Mouse (Mus musculus) CH12.LX (cell line): ENCODE data around the gene Bms1. TPM values are rescaled to one million over a fixed set of nuclear protein-coding genes. Genes with fewer than 3 reads are reported as not detected.

ENCODE experiments used
- DNase-seq: peaks from one replicate; pipeline ENCODE4 v3.0.0-alpha.2; 2013; ENCODE audit errors: extremely low read depth
- H3K27ac ChIP-seq: 2 replicates; pipeline ENCODE4 v1.5.1; 2012; ENCODE audit warnings: low read depth, mild to moderate bottlenecking, control low read depth, moderate library complexity; ENCODE audit not compliant: insufficient read depth
- H3K27me3 ChIP-seq: replicated peaks from 2 replicates; pipeline ENCODE3; 2012; ENCODE audit warnings: inconsistent platforms
- H3K36me3 ChIP-seq, 2 experiments: replicated peaks in 1 of 2; 2 replicates each; pipeline versions ENCODE3 to v1.6.1; 2012; ENCODE audit warnings: inconsistent platforms in 1 of 2, low read length in 1 of 2, mild to moderate bottlenecking in 1 of 2, mixed read lengths in 1 of 2, moderate library complexity in 1 of 2; ENCODE audit not compliant: control insufficient read depth in 1 of 2, insufficient read depth in 1 of 2
- H3K4me1 ChIP-seq, 2 experiments: 2 replicates each; pipeline ENCODE4 v1.6.1; 2012; ENCODE audit warnings: inconsistent platforms in 1 of 2, moderate library complexity in 1 of 2; ENCODE audit not compliant: insufficient read depth in 2 of 2, control insufficient read depth in 1 of 2
- H3K4me2 ChIP-seq: 2 replicates; pipeline ENCODE4 v1.6.1; 2012; ENCODE audit warnings: low read depth, mild to moderate bottlenecking, control low read depth; ENCODE audit not compliant: poor library complexity, insufficient read depth, severe bottlenecking
- H3K4me3 ChIP-seq, 3 experiments: fragments of 150-350 bp in 1 of 3; sonication (generic) in 1 of 3; replicated peaks in 1 of 3; 2 replicates each; pipeline versions ENCODE3 to v1.5.1; 2011 to 2012; ENCODE audit warnings: low read depth in 2 of 3, low read length in 2 of 3, mild to moderate bottlenecking in 2 of 3, moderate library complexity in 2 of 3, control low read depth in 1 of 3, improper control_type of control experiment in 1 of 3, inconsistent platforms in 1 of 3, mixed read lengths in 1 of 3; ENCODE audit not compliant: poor library complexity in 1 of 3
- H3K79me2 ChIP-seq: replicated peaks from 2 replicates; pipeline ENCODE4 v1.6.1; 2012; ENCODE audit warnings: mild to moderate bottlenecking, moderate library complexity; ENCODE audit not compliant: control insufficient read depth, poor library complexity, insufficient read depth, severe bottlenecking; ENCODE audit errors: extremely low read depth
- H3K9ac ChIP-seq: 2 replicates; pipeline ENCODE4 v1.6.1; 2012; ENCODE audit warnings: low read depth, mild to moderate bottlenecking, control low read depth, moderate library complexity; ENCODE audit not compliant: insufficient read depth
- H3K9me3 ChIP-seq: replicated peaks from 2 replicates; pipeline ENCODE3; 2012; ENCODE audit warnings: low read length, inconsistent platforms, mixed read lengths
- CTCF ChIP-seq, 2 experiments: IDR thresholded peaks in 1 of 2; conservative IDR thresholded peaks in 1 of 2; 2 replicates each; pipeline ENCODE4 v1.5.1; 2011 to 2012; ENCODE audit warnings: low read depth in 2 of 2, low read length in 2 of 2, improper control_type of control experiment in 1 of 2, inconsistent platforms in 1 of 2, mild to moderate bottlenecking in 1 of 2, moderate library complexity in 1 of 2
- E2F4 ChIP-seq: IDR thresholded peaks from 2 replicates; pipeline ENCODE4 v1.6.1; 2011; ENCODE audit warnings: low read depth, low read length, improper control_type of control experiment; ENCODE audit not compliant: insufficient replicate concordance
- ELF1 ChIP-seq: IDR thresholded peaks from 2 replicates; pipeline ENCODE4 v1.6.1; 2014; ENCODE audit warnings: low read depth, mild to moderate bottlenecking, inconsistent platforms, low read length, improper control_type of control experiment
- EP300 ChIP-seq: IDR thresholded peaks from 2 replicates; pipeline ENCODE4 v1.6.1; 2011; ENCODE audit warnings: low read length, improper control_type of control experiment
- GABPA ChIP-seq: IDR thresholded peaks from 2 replicates; pipeline ENCODE4 v1.6.1; 2012; ENCODE audit warnings: low read depth, low read length, improper control_type of control experiment, inconsistent platforms; ENCODE audit not compliant: insufficient replicate concordance
- HCFC1 ChIP-seq: IDR thresholded peaks from 2 replicates; pipeline ENCODE4 v1.6.1; 2012; ENCODE audit warnings: low read depth, mild to moderate bottlenecking, inconsistent platforms, low read length, improper control_type of control experiment
- IRF4 ChIP-seq: IDR thresholded peaks from 2 replicates; pipeline ENCODE4 v1.6.1; 2014; ENCODE audit warnings: low read depth, mild to moderate bottlenecking, inconsistent platforms, low read length, improper control_type of control experiment
- JUN ChIP-seq: IDR thresholded peaks from 2 replicates; pipeline ENCODE4 v1.6.1; 2011; ENCODE audit warnings: low read depth, mild to moderate bottlenecking, low read length, improper control_type of control experiment, moderate library complexity; ENCODE audit not compliant: insufficient read depth
- JUND ChIP-seq: conservative IDR thresholded peaks from 2 replicates; pipeline ENCODE4 v1.6.1; 2011; ENCODE audit warnings: low read depth, low read length, improper control_type of control experiment
- MAX ChIP-seq: IDR thresholded peaks from 2 replicates; pipeline ENCODE4 v1.6.1; 2011; ENCODE audit warnings: low read length, improper control_type of control experiment
- NELFE ChIP-seq: IDR thresholded peaks from 2 replicates; pipeline ENCODE4 v1.6.1; 2011; ENCODE audit warnings: low read depth, low read length, improper control_type of control experiment
- NRF1 ChIP-seq: IDR thresholded peaks from 2 replicates; pipeline ENCODE4 v1.6.1; 2014; ENCODE audit warnings: low read depth, mild to moderate bottlenecking, inconsistent platforms, low read length, improper control_type of control experiment, moderate library complexity
- PAX5 ChIP-seq: IDR thresholded peaks from 2 replicates; pipeline ENCODE4 v1.6.1; 2012; ENCODE audit warnings: low read length, inconsistent platforms, mixed read lengths
- POLR2A ChIP-seq: IDR thresholded peaks from 2 replicates; pipeline ENCODE4 v1.6.1; 2011; ENCODE audit warnings: low read depth, mild to moderate bottlenecking, improper control_type of control experiment, low read length
- SMC3 ChIP-seq: IDR thresholded peaks from 2 replicates; pipeline ENCODE4 v1.6.1; 2011; ENCODE audit warnings: low read depth, low read length, improper control_type of control experiment
- TBP ChIP-seq: conservative IDR thresholded peaks from 2 replicates; pipeline ENCODE4 v1.6.1; 2011; ENCODE audit warnings: low read depth, low read length, improper control_type of control experiment
- USF1 ChIP-seq: IDR thresholded peaks from 2 replicates; pipeline ENCODE4 v1.6.1; 2014; ENCODE audit warnings: low read depth, mild to moderate bottlenecking, inconsistent platforms, low read length, improper control_type of control experiment
- USF2 ChIP-seq: conservative IDR thresholded peaks from 2 replicates; pipeline ENCODE4 v1.6.1; 2011; ENCODE audit warnings: low read depth, low read length, improper control_type of control experiment
- ZC3H11A ChIP-seq: IDR thresholded peaks from 2 replicates; pipeline ENCODE4 v1.6.1; 2012; ENCODE audit warnings: low read depth, mild to moderate bottlenecking, inconsistent platforms, low read length, improper control_type of control experiment
- ZKSCAN1 ChIP-seq: IDR thresholded peaks from 2 replicates; pipeline ENCODE4 v1.6.1; 2012; ENCODE audit warnings: low read depth, inconsistent platforms, low read length, improper control_type of control experiment, borderline replicate concordance
- ZMIZ1 ChIP-seq: IDR thresholded peaks from 2 replicates; pipeline ENCODE4 v1.6.1; 2012; ENCODE audit warnings: low read depth, mild to moderate bottlenecking, inconsistent platforms, low read length, improper control_type of control experiment
- dilution Hi-C: fragments of 300-500 bp; cut with MboI; formaldehyde crosslinking; loops from 2 replicates; pipeline ENCODE4 v1.14.3; 2020; ENCODE audit warnings: low sequenced_read_pairs; ENCODE audit not compliant: extremely low pct_unique_long_range_greater_than_20kb, extremely low pct_ligation_motif_present
- in situ Hi-C: fragments of 300-500 bp; cut with MboI; formaldehyde crosslinking; loops from 3 replicates; pipeline ENCODE4 v1.14.3; 2019; ENCODE audit warnings: low sequenced_read_pairs, low pct_ligation_motif_present, low pct_unique_long_range_greater_than_20kb, mixed read lengths
- polyA plus RNA-seq: library from polyadenylated mRNA; unstranded; fragments of >175 nt; gene quantifications from 2 replicates; pipeline ENCODE4 v1.2.1, GENCODE M21; 2012; ENCODE audit warnings: low read depth; ENCODE audit not compliant: insufficient read length
- total RNA-seq, 2 experiments: library from RNA; depleted of rRNA; stranded (reverse); fragments of 300-350 nt in 1 of 2; fragments of >200 nt in 1 of 2; gene quantifications; 2 replicates each; pipeline ENCODE4 v1.2.3; 2012 to 2014

Gene Bms1
- total and polyA plus RNA-seq, 3 experiments: 40.7 to 108 (median 57.0) TPM

DNA sequence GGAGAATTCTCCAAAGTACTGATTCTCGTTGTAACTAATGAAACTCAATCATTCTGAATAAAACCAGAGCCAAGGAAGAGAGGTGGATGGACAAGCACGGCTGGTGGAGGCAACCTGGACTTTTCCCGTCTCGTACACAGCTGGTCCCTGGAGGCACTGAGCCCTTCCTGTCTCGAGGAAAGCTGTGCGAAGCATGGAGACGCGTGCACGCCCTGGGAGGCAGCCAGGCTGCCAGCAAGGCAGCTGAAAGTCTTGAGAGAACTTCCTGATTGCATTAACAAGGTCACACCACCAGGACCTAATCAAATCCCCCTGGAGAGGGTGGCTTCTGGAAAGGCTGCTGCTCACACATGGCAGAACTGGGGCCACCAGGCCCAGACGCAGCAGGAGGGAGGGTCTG is 43.3 kb downstream of the Bms1 start:
- dilution Hi-C loops: no loop called here
- Histone ChIP-seq H3K27me3 (peaks cover 62% of the 10 kb centered on the region), H3K36me3 (no peaks in the 10 kb centered on the region), H3K27ac (no peak overlapping the region), H3K4me2 (no peak overlapping the region), H3K9me3 (no peaks in the 10 kb centered on the region), H3K4me1 (no peaks in the 10 kb centered on the region; a peak in 1 of 4 replicates), H3K9ac (no peak overlapping the region), H3K79me2 (no peaks in the 10 kb centered on the region), H3K4me3 (no peak overlapping the region)
- in situ Hi-C loops: loop anchor here (5.0 kb wide), 1 partner anchor 199 kb away; no protein-coding TSS in a partner anchor
- DNase-seq: no peak
- TF ChIP-seq USF2 (no peak), PAX5 (no peak), GABPA (no peak), EP300 (no peak), NELFE (no peak), E2F4 (no peak), ELF1 (no peak), ZMIZ1 (no peak), CTCF (conservative IDR thresholded peaks at IDR 0.05 in 1 of 2, IDR thresholded peaks at IDR 0.05 in 1 of 2; ENCODE audit: low read depth in 2 of 2, low read length in 2 of 2) (no peak), SMC3 (no peak), ZC3H11A (no peak), MAX (no peak), POLR2A (no peak), IRF4 (no peak), NRF1 (no peak), JUND (no peak)

DNA sequence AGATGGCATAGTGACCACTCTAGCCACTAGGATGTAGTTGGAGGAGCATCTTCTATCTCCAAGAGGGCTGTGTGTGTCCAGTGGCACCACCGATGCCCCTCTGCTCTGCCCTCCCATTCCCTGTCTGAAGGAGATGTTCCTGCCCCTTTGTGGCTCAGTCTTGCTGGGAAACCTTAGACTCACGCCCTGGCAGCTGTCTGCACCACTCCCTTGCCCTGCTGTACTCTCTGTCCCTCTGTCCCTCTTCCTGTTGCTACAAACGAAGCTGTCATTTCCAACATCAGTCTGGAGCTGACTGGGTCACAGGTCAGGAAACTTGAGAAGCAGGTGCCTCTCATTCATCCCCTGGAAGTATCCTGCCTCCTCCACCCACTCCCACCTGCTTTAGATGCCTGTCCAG is 43.8 kb downstream of the Bms1 start:
- H3K4me1 ChIP-seq: no peaks in the 10 kb centered on the region; a peak in 1 of 4 replicates
- in situ Hi-C loops (loop anchor here (5.0 kb wide), 1 partner anchor 198 kb away; no protein-coding TSS in a partner anchor), dilution Hi-C loops (no loop called here)
- DNase-seq: no peak
- H3K79me2 ChIP-seq: no peaks in the 10 kb centered on the region
- no peak for TF ChIP-seq TBP
- TF ChIP-seq ZKSCAN1: no peak
- TF ChIP-seq NELFE: no peak
- TF ChIP-seq USF1: no peak
- TF ChIP-seq ZMIZ1: no peak
- TF ChIP-seq HCFC1: no peak
- TF ChIP-seq MAX: no peak
- no peak for TF ChIP-seq IRF4
- TF ChIP-seq E2F4: no peak
- no peak for TF ChIP-seq JUND
- TF ChIP-seq NRF1: no peak
- no peak for TF ChIP-seq JUN
- H3K36me3 ChIP-seq: no peaks in the 10 kb centered on the region
- H3K27ac ChIP-seq: no peak overlapping the region
- H3K4me3 ChIP-seq: no peak overlapping the region
- peaks cover 62% of the 10 kb centered on the region for H3K27me3 ChIP-seq
- no peak overlapping the region for H3K4me2 ChIP-seq
- no peaks in the 10 kb centered on the region for H3K9me3 ChIP-seq
- H3K9ac ChIP-seq: no peak overlapping the region
